Mouse (Mus musculus): ENCODE measurements at regions not wholly inside any gene's neighbourhood (a gene's known extent, or its start where the extent isn't known, plus 50 kb on each side); places are given as distances from the start of the nearest gene placed in this dataset.

DNA sequence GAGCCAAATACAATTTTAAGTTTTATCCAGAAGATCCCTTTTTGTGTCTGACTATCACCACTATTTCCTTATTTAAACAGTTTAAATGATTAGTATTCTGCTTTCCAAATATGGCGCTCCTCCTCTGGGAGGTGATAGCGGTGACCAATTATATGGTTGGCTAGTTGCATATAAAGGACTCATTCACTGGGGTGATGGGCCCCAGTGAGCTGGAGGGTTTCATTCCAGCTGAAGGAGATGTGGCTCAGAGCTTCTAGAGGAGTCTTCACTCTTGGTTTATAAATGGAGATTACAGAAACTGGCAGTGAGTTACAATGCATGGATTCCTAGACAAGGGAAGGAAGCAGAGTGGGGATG, 50.7 kb upstream of the Gm7361 start:
- no peak for DNase-seq (ENCODE audit: low spot score in 2 of 2)

- DNase-seq (ENCODE audit: low spot score in 2 of 2), result no peak
These were observed 51.3 kb upstream of the Gm7361 start for GRCm38 (mm10) chr5:26206066-26206765.

DNA sequence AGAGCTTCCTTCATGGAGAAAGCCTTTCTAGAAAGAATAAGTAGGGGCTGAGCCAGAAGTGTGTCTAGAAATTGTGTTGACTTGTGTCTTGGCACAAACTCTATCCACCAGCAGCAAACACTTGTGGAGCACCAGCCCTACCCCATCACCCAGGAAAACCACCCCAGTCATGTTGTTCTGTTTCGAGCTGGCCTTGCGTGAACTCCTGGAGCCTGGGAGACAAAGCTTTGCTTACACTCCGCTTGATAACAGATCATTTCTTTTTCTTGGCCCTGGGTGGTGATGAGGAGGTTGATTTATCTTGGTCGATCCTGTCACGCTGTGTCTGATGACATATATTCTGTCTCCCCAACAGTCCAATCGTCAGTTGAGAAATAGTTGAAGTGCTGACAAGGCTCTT, 55.0 kb upstream of the Gm7361 start:
- no peak for DNase-seq (ENCODE audit: low spot score in 2 of 2)

DNA sequence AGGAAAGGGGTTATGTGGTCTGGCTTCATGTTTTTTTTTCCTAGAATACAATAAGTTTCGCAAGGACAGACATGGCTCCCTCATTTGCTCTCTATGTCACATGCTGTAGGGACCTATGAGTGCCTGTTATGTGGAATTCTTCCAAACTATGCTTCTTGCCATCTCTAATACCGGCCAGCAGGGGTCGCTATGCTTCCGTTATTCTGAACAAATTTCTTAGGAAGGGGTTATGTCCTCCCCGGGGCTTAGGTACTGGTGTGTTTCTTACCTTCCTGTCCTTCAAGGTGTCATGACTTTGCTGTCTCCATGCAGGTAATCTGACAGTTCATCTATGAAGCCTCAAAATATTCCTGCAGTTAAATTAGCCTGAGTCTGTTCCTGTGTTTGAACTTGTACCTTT, 68.1 kb upstream of the Gm7361 start:
- peak in 1 of 2 experiments; percentile 31 for DNase-seq (ENCODE audit: low spot score in 2 of 2)

DNA sequence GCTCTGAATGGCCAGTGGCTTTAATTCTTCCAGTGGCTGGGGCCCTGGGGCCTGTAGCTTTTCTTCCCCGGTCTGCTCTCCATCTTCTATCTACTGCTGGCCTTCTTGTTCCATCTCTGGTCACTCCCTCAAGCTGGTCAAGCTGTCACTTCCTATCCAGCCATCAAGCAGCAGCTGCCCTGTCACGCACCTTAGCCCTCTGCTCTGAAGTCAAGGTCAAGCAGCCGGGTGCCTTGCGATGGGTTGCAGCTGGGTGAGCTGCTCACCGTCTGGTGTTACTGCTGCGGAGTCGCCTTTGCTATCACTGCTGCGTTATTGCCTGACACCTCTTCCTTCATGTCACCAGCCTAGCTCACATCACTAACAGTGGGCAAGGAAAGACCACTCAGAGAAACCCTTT, 66.0 kb upstream of the Gm10220 start:
- DNase-seq (ENCODE audit: low spot score in 2 of 2), result no peak

GRCm38 (mm10) chr5:26185417-26185816, 64.2 kb upstream of the Gm10220 start:
- no peak for DNase-seq (ENCODE audit: low spot score in 2 of 2)

- no peak for DNase-seq (ENCODE audit: low spot score in 2 of 2)
These were observed 54.8 kb upstream of the Gm10220 start for GRCm38 (mm10) chr5:26176064-26176463.

DNA sequence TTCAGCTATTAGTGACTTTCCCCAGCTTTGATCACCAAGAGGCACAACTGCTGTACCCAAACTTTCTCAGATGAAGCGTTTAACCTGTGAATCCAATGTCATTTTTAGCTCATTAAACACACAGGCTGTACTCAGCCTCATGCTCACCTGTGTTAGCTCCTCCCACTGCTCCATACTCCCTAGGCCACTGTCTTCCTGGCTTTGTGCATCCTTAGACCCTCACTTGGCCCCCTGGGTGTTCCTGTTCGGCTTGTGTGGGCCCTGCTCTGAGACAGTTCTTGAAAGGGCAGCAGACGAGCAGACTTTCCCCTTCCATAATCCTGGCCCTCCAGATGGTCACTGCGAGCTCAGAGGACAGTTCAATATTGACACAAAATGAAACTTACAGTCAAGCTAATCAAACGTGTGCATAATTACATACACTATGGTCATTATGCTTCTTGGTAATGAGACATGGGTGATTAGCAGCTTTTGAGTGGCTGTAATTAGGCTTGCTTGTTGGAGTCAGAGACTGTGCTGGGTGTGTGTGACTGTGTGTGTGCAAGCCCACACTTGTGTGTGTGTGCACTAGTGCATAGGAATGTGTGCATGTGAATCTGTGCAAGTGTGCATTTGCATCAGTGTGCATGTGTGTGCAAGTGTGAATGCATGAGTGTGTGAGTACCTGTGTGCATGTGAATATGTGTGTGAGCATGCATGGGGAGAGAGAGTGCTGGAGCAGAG, 50.6 kb upstream of the Gm10220 start:
- DNase-seq (ENCODE audit: low spot score in 2 of 2), result no peak

GRCm38 (mm10) chr5:26170717-26171500, 49.7 kb upstream of the Gm10220 start:
- DNase-seq (ENCODE audit: low spot score in 2 of 2), result no peak

Data from cerebellum, postnatal 4 days (tissue).